22 mouse cellular contexts compared by ENCODE assay signal in genomic region chr19:46285631-46286030, GRCm38 (mm10). TPM values are rescaled to one million over a fixed set of nuclear protein-coding genes. Genes with fewer than 3 reads are reported as not detected.
A peak's percentile ranks its signal among the peaks of the same experiment; 100 is the strongest.
DNase-seq lines count a peak whose midpoint lies in the region; ATAC-seq and TF ChIP-seq lines count a peak whose summit lies in the region.
"Had no signal": no experiment of that assay in that cellular context is flagged by ENCODE, and none has a peak within 500 bp of the region (broad histone marks: within the 10 kb centered on the region; RNA-seq: fewer than 3 reads in every experiment).

No protein-coding gene starts in this region.

- no peak for TF ChIP-seq POLR2A in heart, adult 2 months (IDR thresholded peaks at IDR 0.05; ENCODE audit: insufficient read depth, low read depth, low read length)

- TF ChIP-seq EP300 in heart, adult 2 months (IDR thresholded peaks at IDR 0.05; ENCODE audit: insufficient read depth, low read depth, low read length): no peak

- 89% methylated on average over 7 of the region's 7 CpGs for WGBS in heart, adult 2 months

- no peaks in the 10 kb centered on the region for H3K79me2 ChIP-seq in heart, adult 2 months (replicated peaks; ENCODE audit: control insufficient read depth, insufficient read depth, low read length)

- no peak for TF ChIP-seq CTCF in heart, adult 2 months (IDR thresholded peaks at IDR 0.05)

- intact Hi-C loops in heart, adult 2 months (cut with DNase I): no loop called here
- intact Hi-C loops in left cerebral cortex, postnatal 4 days (cut with DNase I): no loop called here
- intact Hi-C loops in left cerebral cortex, postnatal 25 days (cut with DNase I): no loop called here

- H3K36me3 ChIP-seq in heart, adult 2 months (ENCODE audit: control insufficient read depth, insufficient read depth, low read length): no peaks in the 10 kb centered on the region

- no peak overlapping the region for H3K4me3 ChIP-seq in heart, adult 2 months
- H3K4me3 ChIP-seq: embryonic facial prominence, embryonic 10.5 days; embryonic facial prominence, embryonic 12.5 days; forebrain, embryonic 13.5 days; forebrain, embryonic 15.5 days had no signal

- H3K27me3 ChIP-seq in heart, adult 2 months (ENCODE audit: control insufficient read depth, insufficient read depth, low read length): no peaks in the 10 kb centered on the region
- H3K27me3 ChIP-seq: CH12.LX; embryonic facial prominence, embryonic 12.5 days; forebrain, embryonic 13.5 days; forebrain, embryonic 15.5 days; Patski had no signal

- 0 out of 2 replicates have a peak, but pooled peaks have one; percentile 34 for ATAC-seq in cerebellum, adult (ENCODE audit: insufficient number of reproducible peaks, low FRiP score, low TSS enrichment)
- ATAC-seq: activated CD4-positive, CD25-positive, alpha-beta regulatory T cell, adult 4 months; CD4-positive, CD25-positive, alpha-beta regulatory T cell, adult 4 months; forebrain, embryonic 13.5 days; forebrain, embryonic 15.5 days; forebrain, postnatal 0 days; Patski had no signal

- H3K9ac ChIP-seq in heart, adult 2 months (ENCODE audit: low read depth, low read length): no peak overlapping the region
- H3K9ac ChIP-seq: embryonic facial prominence, embryonic 12.5 days; forebrain, embryonic 13.5 days; forebrain, embryonic 15.5 days; forebrain, postnatal 0 days had no signal

- DNase-seq in cerebellum, adult 11 months: no peak
- DNase-seq in cerebellum, adult 8-10 months: peak; percentile 11
- DNase-seq in cerebellum, postnatal 4 days (ENCODE audit: low spot score in 2 of 2): no peak
- peak; percentile 87 for DNase-seq in heart, adult 11 months
- no peak for DNase-seq in heart, adult 2 months
- DNase-seq in left cerebral cortex, postnatal 4 days: peak; percentile 5
- no peak for DNase-seq in left cerebral cortex, postnatal 25 days (ENCODE audit: low spot score in 2 of 2)
- DNase-seq: adrenal gland, adult 8-10 months; adrenal gland, postnatal 14 days; adrenal gland, postnatal 36 days; B cell, adult 2 months had no signal

- H3K4me1 ChIP-seq in heart, adult 2 months (ENCODE audit: control insufficient read depth, insufficient read depth, low read length): no peaks in the 10 kb centered on the region
- H3K4me1 ChIP-seq: embryonic facial prominence, embryonic 10.5 days; embryonic facial prominence, embryonic 12.5 days; forebrain, embryonic 13.5 days; forebrain, embryonic 15.5 days had no signal

- H3K27ac ChIP-seq in heart, adult 2 months: no peak overlapping the region
- H3K27ac ChIP-seq: embryonic facial prominence, embryonic 10.5 days; embryonic facial prominence, embryonic 12.5 days; forebrain, embryonic 13.5 days; forebrain, embryonic 15.5 days had no signal

RNA-seq across cellular contexts. Expression of gene Nfkb2, which starts 18.5 kb away (rescaled TPM):
- 10 to 100 TPM; 18.3 to 20.4 TPM for total RNA-seq in heart, adult 2 months (2021)
- 22.1 and 22.6 TPM in 2 replicates for polyA plus RNA-seq in heart, adult 2 months (2012; rRNA removed)
- total RNA-seq in left cerebral cortex, postnatal 4 days (2021): 1 to 10 TPM; 2.5 to 2.8 TPM
- total RNA-seq in left cerebral cortex, postnatal 25 days (2021): 1 to 10 TPM; 2.4 to 3.0 TPM

RNA-seq across cellular contexts. Expression of gene Psd, which starts 41.3 kb away (rescaled TPM):
- total RNA-seq in heart, adult 2 months (2021): under 1 TPM; 0.60 to 0.80 TPM
- polyA plus RNA-seq in heart, adult 2 months (2012; rRNA removed): 1.4 and 1.6 TPM in 2 replicates
- 100 to 1,000 TPM; 670 to 671 TPM for total RNA-seq in left cerebral cortex, postnatal 4 days (2021)
- total RNA-seq in left cerebral cortex, postnatal 25 days (2021): 100 to 1,000 TPM; 588 to 629 TPM

RNA-seq across cellular contexts. Expression of gene Fbxl15, which starts 42.4 kb away (rescaled TPM):
- total RNA-seq in heart, adult 2 months (2021): 1 to 10 TPM; 5.3 TPM
- 5.3 and 8.0 TPM in 2 replicates for polyA plus RNA-seq in heart, adult 2 months (2012; rRNA removed)
- total RNA-seq in left cerebral cortex, postnatal 4 days (2021): 10 to 100 TPM; 22.3 to 23.4 TPM
- 10 to 100 TPM; 28.6 to 29.0 TPM for total RNA-seq in left cerebral cortex, postnatal 25 days (2021)

RNA-seq across cellular contexts. Expression of gene Cuedc2, which starts 52.9 kb away (rescaled TPM):
- 10 to 100 TPM; 79.8 to 91.3 TPM for total RNA-seq in heart, adult 2 months (2021)
- polyA plus RNA-seq in heart, adult 2 months (2012; rRNA removed): 58.7 and 73.5 TPM in 2 replicates
- total RNA-seq in left cerebral cortex, postnatal 4 days (2021): 100 to 1,000 TPM; 221 to 222 TPM
- total RNA-seq in left cerebral cortex, postnatal 25 days (2021): 100 to 1,000 TPM; 174 to 185 TPM

RNA-seq across cellular contexts. Expression of gene Mfsd13a, which starts 55.3 kb away (rescaled TPM):
- total RNA-seq in heart, adult 2 months (2021): 1 to 10 TPM; 2.6 to 3.1 TPM
- 3.2 and 4.5 TPM in 2 replicates for polyA plus RNA-seq in heart, adult 2 months (2012; rRNA removed)
- 10 to 100 TPM; 16.8 to 18.3 TPM for total RNA-seq in left cerebral cortex, postnatal 4 days (2021)
- 10 to 100 TPM; 24.1 to 28.1 TPM for total RNA-seq in left cerebral cortex, postnatal 25 days (2021)
- total RNA-seq: G1E had no signal

Comparison
In these comparisons a context has a peak if more than half of its experiments do, and no peak if none do; other contexts are left out.
1. DNase-seq: peak in cerebellum, adult 8-10 months (single experiment), heart, adult 11 months (single experiment) and left cerebral cortex, postnatal 4 days (single experiment); none in cerebellum, adult 11 months (single experiment), cerebellum, postnatal 4 days (0 of 2), heart, adult 2 months (0 of 2) and left cerebral cortex, postnatal 25 days (0 of 2).
2. RNA of gene Nfkb2, which starts 18.5 kb away (total RNA-seq): 18.3 to 20.4 TPM in heart, adult 2 months; 2.4 to 3.0 TPM in left cerebral cortex, postnatal 25 days and 2.5 to 2.8 TPM in left cerebral cortex, postnatal 4 days; every median in the first group is over 4 times any median in the second.
3. RNA of gene Psd, which starts 41.3 kb away (total RNA-seq): 670 to 671 TPM in left cerebral cortex, postnatal 4 days and 588 to 629 TPM in left cerebral cortex, postnatal 25 days; 0.60 to 0.80 TPM in heart, adult 2 months; every median in the first group is over 100 times any median in the second.